Mouse (Mus musculus) CH12.LX (cell line): ENCODE measurements at regions not wholly inside any gene's neighbourhood (a gene's known extent, or its start where the extent isn't known, plus 50 kb on each side); places are given as distances from the start of the nearest gene placed in this dataset.

Experiments
- DNase-seq: peaks from one replicate; pipeline ENCODE4 v3.0.0-alpha.2; 2013; ENCODE audit errors: extremely low read depth
- H3K27ac ChIP-seq: 2 replicates; pipeline ENCODE4 v1.5.1; 2012; ENCODE audit warnings: low read depth, mild to moderate bottlenecking, control low read depth, moderate library complexity; ENCODE audit not compliant: insufficient read depth
- H3K27me3 ChIP-seq: replicated peaks from 2 replicates; pipeline ENCODE3; 2012; ENCODE audit warnings: inconsistent platforms
- H3K36me3 ChIP-seq, 2 experiments: replicated peaks in 1 of 2; 2 replicates each; pipeline versions ENCODE3 to v1.6.1; 2012; ENCODE audit warnings: inconsistent platforms in 1 of 2, low read length in 1 of 2, mild to moderate bottlenecking in 1 of 2, mixed read lengths in 1 of 2, moderate library complexity in 1 of 2; ENCODE audit not compliant: control insufficient read depth in 1 of 2, insufficient read depth in 1 of 2
- H3K4me1 ChIP-seq, 2 experiments: 2 replicates each; pipeline ENCODE4 v1.6.1; 2012; ENCODE audit warnings: inconsistent platforms in 1 of 2, moderate library complexity in 1 of 2; ENCODE audit not compliant: insufficient read depth in 2 of 2, control insufficient read depth in 1 of 2
- H3K4me2 ChIP-seq: 2 replicates; pipeline ENCODE4 v1.6.1; 2012; ENCODE audit warnings: low read depth, mild to moderate bottlenecking, control low read depth; ENCODE audit not compliant: poor library complexity, insufficient read depth, severe bottlenecking
- H3K4me3 ChIP-seq, 3 experiments: fragments of 150-350 bp in 1 of 3; sonication (generic) in 1 of 3; replicated peaks in 1 of 3; 2 replicates each; pipeline versions ENCODE3 to v1.5.1; 2011 to 2012; ENCODE audit warnings: low read depth in 2 of 3, low read length in 2 of 3, mild to moderate bottlenecking in 2 of 3, moderate library complexity in 2 of 3, control low read depth in 1 of 3, improper control_type of control experiment in 1 of 3, inconsistent platforms in 1 of 3, mixed read lengths in 1 of 3; ENCODE audit not compliant: poor library complexity in 1 of 3
- H3K79me2 ChIP-seq: replicated peaks from 2 replicates; pipeline ENCODE4 v1.6.1; 2012; ENCODE audit warnings: mild to moderate bottlenecking, moderate library complexity; ENCODE audit not compliant: control insufficient read depth, poor library complexity, insufficient read depth, severe bottlenecking; ENCODE audit errors: extremely low read depth
- H3K9ac ChIP-seq: 2 replicates; pipeline ENCODE4 v1.6.1; 2012; ENCODE audit warnings: low read depth, mild to moderate bottlenecking, control low read depth, moderate library complexity; ENCODE audit not compliant: insufficient read depth
- H3K9me3 ChIP-seq: replicated peaks from 2 replicates; pipeline ENCODE3; 2012; ENCODE audit warnings: low read length, inconsistent platforms, mixed read lengths
- CHD1 ChIP-seq: IDR thresholded peaks from 2 replicates; pipeline ENCODE4 v1.6.1; 2012; ENCODE audit warnings: low read depth, low read length, improper control_type of control experiment, inconsistent platforms
- CHD2 ChIP-seq: IDR thresholded peaks from 2 replicates; pipeline ENCODE4 v1.6.1; 2011; ENCODE audit warnings: low read length, improper control_type of control experiment
- CTCF ChIP-seq, 2 experiments: IDR thresholded peaks in 1 of 2; conservative IDR thresholded peaks in 1 of 2; 2 replicates each; pipeline ENCODE4 v1.5.1; 2011 to 2012; ENCODE audit warnings: low read depth in 2 of 2, low read length in 2 of 2, improper control_type of control experiment in 1 of 2, inconsistent platforms in 1 of 2, mild to moderate bottlenecking in 1 of 2, moderate library complexity in 1 of 2
- E2F4 ChIP-seq: IDR thresholded peaks from 2 replicates; pipeline ENCODE4 v1.6.1; 2011; ENCODE audit warnings: low read depth, low read length, improper control_type of control experiment; ENCODE audit not compliant: insufficient replicate concordance
- ETS1 ChIP-seq: conservative IDR thresholded peaks from 2 replicates; pipeline ENCODE4 v1.6.1; 2012; ENCODE audit warnings: low read depth, mild to moderate bottlenecking, inconsistent platforms, low read length, improper control_type of control experiment, moderate library complexity
- GABPA ChIP-seq: IDR thresholded peaks from 2 replicates; pipeline ENCODE4 v1.6.1; 2012; ENCODE audit warnings: low read depth, low read length, improper control_type of control experiment, inconsistent platforms; ENCODE audit not compliant: insufficient replicate concordance
- JUN ChIP-seq: IDR thresholded peaks from 2 replicates; pipeline ENCODE4 v1.6.1; 2011; ENCODE audit warnings: low read depth, mild to moderate bottlenecking, low read length, improper control_type of control experiment, moderate library complexity; ENCODE audit not compliant: insufficient read depth
- KAT2A ChIP-seq: IDR thresholded peaks from 2 replicates; pipeline ENCODE4 v1.6.1; 2012; ENCODE audit warnings: low read length, improper control_type of control experiment, inconsistent platforms; ENCODE audit not compliant: insufficient replicate concordance
- MAFK ChIP-seq: IDR thresholded peaks from 2 replicates; pipeline ENCODE4 v1.6.1; 2011; ENCODE audit warnings: low read length, improper control_type of control experiment; ENCODE audit not compliant: insufficient replicate concordance
- MAX ChIP-seq: IDR thresholded peaks from 2 replicates; pipeline ENCODE4 v1.6.1; 2011; ENCODE audit warnings: low read length, improper control_type of control experiment
- MEF2A ChIP-seq: IDR thresholded peaks from 2 replicates; pipeline ENCODE4 v1.6.1; 2014; ENCODE audit warnings: low read depth, mild to moderate bottlenecking, inconsistent platforms, low read length, improper control_type of control experiment, borderline replicate concordance
- MXI1 ChIP-seq: IDR thresholded peaks from 2 replicates; pipeline ENCODE4 v1.6.1; 2011; ENCODE audit warnings: mild to moderate bottlenecking, low read depth, low read length, improper control_type of control experiment
- MYC ChIP-seq: IDR thresholded peaks from 2 replicates; pipeline ENCODE4 v1.6.1; 2011; ENCODE audit warnings: low read depth, mild to moderate bottlenecking, improper control_type of control experiment, low read length
- NELFE ChIP-seq: IDR thresholded peaks from 2 replicates; pipeline ENCODE4 v1.6.1; 2011; ENCODE audit warnings: low read depth, low read length, improper control_type of control experiment
- NRF1 ChIP-seq: IDR thresholded peaks from 2 replicates; pipeline ENCODE4 v1.6.1; 2014; ENCODE audit warnings: low read depth, mild to moderate bottlenecking, inconsistent platforms, low read length, improper control_type of control experiment, moderate library complexity
- PAX5 ChIP-seq: IDR thresholded peaks from 2 replicates; pipeline ENCODE4 v1.6.1; 2012; ENCODE audit warnings: low read length, inconsistent platforms, mixed read lengths
- POLR2A ChIP-seq: IDR thresholded peaks from 2 replicates; pipeline ENCODE4 v1.6.1; 2011; ENCODE audit warnings: low read depth, mild to moderate bottlenecking, improper control_type of control experiment, low read length
- RAD21 ChIP-seq: IDR thresholded peaks from 2 replicates; pipeline ENCODE4 v1.6.1; 2011; ENCODE audit warnings: low read depth, mild to moderate bottlenecking, low read length, improper control_type of control experiment, moderate library complexity
- SIN3A ChIP-seq: IDR thresholded peaks from 2 replicates; pipeline ENCODE4 v1.6.1; 2012; ENCODE audit warnings: low read length, improper control_type of control experiment, inconsistent platforms
- SMC3 ChIP-seq: IDR thresholded peaks from 2 replicates; pipeline ENCODE4 v1.6.1; 2011; ENCODE audit warnings: low read depth, low read length, improper control_type of control experiment
- TBP ChIP-seq: conservative IDR thresholded peaks from 2 replicates; pipeline ENCODE4 v1.6.1; 2011; ENCODE audit warnings: low read depth, low read length, improper control_type of control experiment
- TCF12 ChIP-seq: IDR thresholded peaks from 2 replicates; pipeline ENCODE4 v1.6.1; 2014; ENCODE audit warnings: low read depth, mild to moderate bottlenecking, inconsistent platforms, low read length, improper control_type of control experiment
- UBTF ChIP-seq: IDR thresholded peaks from 2 replicates; pipeline ENCODE4 v1.6.1; 2012; ENCODE audit warnings: low read depth, mild to moderate bottlenecking, inconsistent platforms, low read length, improper control_type of control experiment, moderate library complexity
- ZMIZ1 ChIP-seq: IDR thresholded peaks from 2 replicates; pipeline ENCODE4 v1.6.1; 2012; ENCODE audit warnings: low read depth, mild to moderate bottlenecking, inconsistent platforms, low read length, improper control_type of control experiment
- ZNF384 ChIP-seq: IDR thresholded peaks from 2 replicates; pipeline ENCODE4 v1.6.1; 2012; ENCODE audit warnings: low read depth, low read length, improper control_type of control experiment, inconsistent platforms
- dilution Hi-C: fragments of 300-500 bp; cut with MboI; formaldehyde crosslinking; loops from 2 replicates; pipeline ENCODE4 v1.14.3; 2020; ENCODE audit warnings: low sequenced_read_pairs; ENCODE audit not compliant: extremely low pct_unique_long_range_greater_than_20kb, extremely low pct_ligation_motif_present
- in situ Hi-C: fragments of 300-500 bp; cut with MboI; formaldehyde crosslinking; loops from 3 replicates; pipeline ENCODE4 v1.14.3; 2019; ENCODE audit warnings: low sequenced_read_pairs, low pct_ligation_motif_present, low pct_unique_long_range_greater_than_20kb, mixed read lengths

GRCm38 (mm10) chr7:40622811-40623210 lies 275.3 kb upstream of the Vstm2b start:
- Histone ChIP-seq H3K27me3 (peaks cover 2% of the 10 kb centered on the region), H3K9ac (no peak overlapping the region), H3K27ac (no peak overlapping the region), H3K4me2 (no peak overlapping the region)
- no peak for DNase-seq
- TF ChIP-seq PAX5 (no peak), CHD1 (no peak), NELFE (no peak), CHD2 (no peak), E2F4 (no peak), MXI1 (no peak), ETS1 (no peak), JUN (no peak), GABPA (no peak), CTCF (conservative IDR thresholded peaks at IDR 0.05 in 1 of 2, IDR thresholded peaks at IDR 0.05 in 1 of 2; ENCODE audit: low read depth in 2 of 2, low read length in 2 of 2) (no peak)
- TF ChIP-seq, all 38 proteins: peak for 0
- Histone ChIP-seq H3K79me2 (no peaks in the 10 kb centered on the region), H3K4me1 (peaks cover 0 to 29% of the 10 kb centered on the region in 2 experiments; a peak in 2 of 4 replicates), H3K4me3 (no peak overlapping the region), H3K9me3 (no peaks in the 10 kb centered on the region), H3K36me3 (no peaks in the 10 kb centered on the region)
- in situ Hi-C loops: no loop called here
- dilution Hi-C loops: no loop called here

DNA sequence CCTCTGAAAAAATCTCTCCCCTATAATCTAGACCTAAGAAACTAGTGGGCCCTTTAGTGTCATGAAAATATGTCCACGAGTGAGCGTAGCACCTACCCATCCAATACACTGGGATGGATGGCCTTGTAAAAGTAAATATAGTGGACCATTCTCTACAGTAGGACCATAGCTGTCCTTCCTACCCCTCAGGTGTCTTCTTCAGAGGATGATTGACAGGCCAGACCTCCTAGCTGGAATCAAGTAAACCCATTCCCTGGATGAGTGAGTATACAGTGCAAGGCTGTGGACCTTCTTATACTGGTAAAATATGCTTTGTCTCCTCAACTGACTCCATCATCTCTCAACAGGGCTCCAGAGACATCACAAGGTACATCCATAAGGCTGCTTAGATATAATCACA lies 274.8 kb upstream of the Vstm2b start:
- peaks cover 0 to 31% of the 10 kb centered on the region in 2 experiments; a peak in 2 of 4 replicates for H3K4me1 ChIP-seq
- no peaks in the 10 kb centered on the region for H3K9me3 ChIP-seq
- no peaks in the 10 kb centered on the region for H3K36me3 ChIP-seq
- in situ Hi-C loops (no loop called here), dilution Hi-C loops (no loop called here)
- no peak overlapping the region for H3K27ac ChIP-seq
- H3K9ac ChIP-seq: no peak overlapping the region
- no peak for TF ChIP-seq SIN3A
- TF ChIP-seq MAX: no peak
- no peak for TF ChIP-seq MAFK
- TF ChIP-seq CTCF (conservative IDR thresholded peaks at IDR 0.05 in 1 of 2, IDR thresholded peaks at IDR 0.05 in 1 of 2; ENCODE audit: low read depth in 2 of 2, low read length in 2 of 2): no peak
- TF ChIP-seq MYC: no peak
- TF ChIP-seq ETS1: no peak
- TF ChIP-seq MEF2A: no peak
- TF ChIP-seq KAT2A: no peak
- no peak for TF ChIP-seq SMC3
- no peak for TF ChIP-seq ZMIZ1
- no peak for TF ChIP-seq UBTF
- no peak for TF ChIP-seq POLR2A
- no peak for TF ChIP-seq CHD1
- no peak for TF ChIP-seq TBP
- TF ChIP-seq TCF12: no peak
- no peak for TF ChIP-seq NRF1
- TF ChIP-seq RAD21: no peak
- TF ChIP-seq MXI1: no peak
- TF ChIP-seq ZNF384: no peak
- TF ChIP-seq, all 38 proteins: peak for 0
- no peak for DNase-seq
- H3K4me2 ChIP-seq: no peak overlapping the region
- peaks cover 2% of the 10 kb centered on the region for H3K27me3 ChIP-seq
- H3K79me2 ChIP-seq: no peaks in the 10 kb centered on the region
- H3K4me3 ChIP-seq: no peak overlapping the region
